Mouse (Mus musculus) retina, postnatal 1 day (tissue): ENCODE measurements around the gene Gm4836.
"Not testable (repeated sequence)": the region's sequence is repeated elsewhere in the genome, so short reads cannot be mapped to it uniquely, and the experiment has no call there.

Experiments
- DNase-seq: peaks from one replicate; pipeline ENCODE4 v3.0.0-alpha.2; 2012

Gene Gm4836

GRCm38 (mm10) chrX:28293532-28293931, at the start of gene Gm4836:
Gm4836 (minus strand) TSS chrX:28293632.
- not testable (repeated sequence) for DNase-seq
